Comparison of ENCODE assay signal across 17 mouse cellular contexts in genomic region chr5:117840988-117841387, GRCm38 (mm10).
DNase-seq lines count a peak whose midpoint lies in the region; ATAC-seq and TF ChIP-seq lines count a peak whose summit lies in the region.
"Had no signal": no experiment of that assay in that cellular context is flagged by ENCODE, and none has a peak within 500 bp of the region (broad histone marks: within the 10 kb centered on the region; RNA-seq: fewer than 3 reads in every experiment).

No protein-coding gene starts in this region.

- TF ChIP-seq CTCF in forebrain, postnatal 0 days (IDR thresholded peaks at IDR 0.05; ENCODE audit: low read depth), result no peak

- no peak overlapping the region for H3K9ac ChIP-seq in midbrain, embryonic 13.5 days (replicated peaks)
- peak overlapping the region; percentile 64 for H3K9ac ChIP-seq in forebrain, postnatal 0 days
- no peak overlapping the region for H3K9ac ChIP-seq in intestine, embryonic 16.5 days (ENCODE audit: low read depth, low read length)
- H3K9ac ChIP-seq: heart, embryonic 13.5 days; limb, embryonic 13.5 days; liver, embryonic 15.5 days; neural tube, embryonic 12.5 days had no signal

- no peak for ATAC-seq in midbrain, embryonic 13.5 days
- peak; percentile 61 for ATAC-seq in forebrain, postnatal 0 days
- ATAC-seq in intestine, embryonic 16.5 days, result no peak
- ATAC-seq: intestine, postnatal 0 days had no signal

- H3K36me3 ChIP-seq in midbrain, embryonic 13.5 days, result no peaks in the 10 kb centered on the region
- no peaks in the 10 kb centered on the region for H3K36me3 ChIP-seq in midbrain, embryonic 10.5 days
- H3K36me3 ChIP-seq in forebrain, postnatal 0 days (ENCODE audit: insufficient read depth), result no peaks in the 10 kb centered on the region
- H3K36me3 ChIP-seq in intestine, embryonic 16.5 days (ENCODE audit: control insufficient read depth, insufficient read depth, low read length), result no peaks in the 10 kb centered on the region
- H3K36me3 ChIP-seq: heart, embryonic 13.5 days; limb, embryonic 13.5 days; liver, embryonic 15.5 days; neural tube, embryonic 12.5 days had no signal

- peaks cover 41% of the 10 kb centered on the region for H3K4me1 ChIP-seq in midbrain, embryonic 13.5 days (replicated peaks)
- peaks cover 47% of the 10 kb centered on the region for H3K4me1 ChIP-seq in midbrain, embryonic 10.5 days
- peaks cover 18% of the 10 kb centered on the region; the same call in 1 of the 2 replicates for H3K4me1 ChIP-seq in forebrain, postnatal 0 days (ENCODE audit: insufficient read depth)
- H3K4me1 ChIP-seq in intestine, embryonic 16.5 days (ENCODE audit: control insufficient read depth, insufficient read depth, low read length), result peaks cover 7% of the 10 kb centered on the region; the same call in 1 of the 2 replicates
- H3K4me1 ChIP-seq: heart, embryonic 13.5 days; liver, embryonic 15.5 days had no signal

- H3K27me3 ChIP-seq in midbrain, embryonic 13.5 days, result peaks cover 72% of the 10 kb centered on the region
- peaks cover 89% of the 10 kb centered on the region for H3K27me3 ChIP-seq in midbrain, embryonic 10.5 days (ENCODE audit: low read depth, poor library complexity, severe bottlenecking)
- peaks cover 13% of the 10 kb centered on the region; the same call in 1 of the 2 replicates for H3K27me3 ChIP-seq in forebrain, postnatal 0 days (ENCODE audit: insufficient read depth, low read length)
- H3K27me3 ChIP-seq in intestine, embryonic 16.5 days (replicated peaks; ENCODE audit: control insufficient read depth, insufficient read depth, low read length), result peaks cover 46% of the 10 kb centered on the region

- H3K9me3 ChIP-seq in midbrain, embryonic 13.5 days, result no peaks in the 10 kb centered on the region
- H3K9me3 ChIP-seq in midbrain, embryonic 10.5 days (replicated peaks), result no peaks in the 10 kb centered on the region
- no peaks in the 10 kb centered on the region for H3K9me3 ChIP-seq in forebrain, postnatal 0 days (ENCODE audit: low read length)
- no peaks in the 10 kb centered on the region for H3K9me3 ChIP-seq in intestine, embryonic 16.5 days (ENCODE audit: control insufficient read depth, low read length)
- H3K9me3 ChIP-seq: heart, embryonic 13.5 days; limb, embryonic 13.5 days; liver, embryonic 15.5 days; neural tube, embryonic 12.5 days had no signal

- DNase-seq in frontal cortex, postnatal 10 days (ENCODE audit: low spot score in 2 of 2), result peak; percentile 15 to 31
- no peak for DNase-seq in frontal cortex, postnatal 14 days (ENCODE audit: low spot score in 2 of 2)
- no peak for DNase-seq in midbrain, embryonic 10.5 days (ENCODE audit: low spot score)
- DNase-seq in forebrain, postnatal 0 days, result peak; percentile 82
- DNase-seq in right cerebral cortex, postnatal 25 days, result peak; percentile 10
- DNase-seq: cerebellum, adult 9-10 months; embryo, embryonic 11 days; heart, postnatal 4 days; lung, postnatal 14 days had no signal

- H3K4me3 ChIP-seq in midbrain, embryonic 13.5 days (replicated peaks), result no peak overlapping the region
- H3K4me3 ChIP-seq in midbrain, embryonic 10.5 days, result no peak overlapping the region
- H3K4me3 ChIP-seq in forebrain, postnatal 0 days (ENCODE audit: low read depth, low read length), result peak overlapping the region; percentile 50; the same call in 1 of the 2 replicates
- H3K4me3 ChIP-seq in intestine, embryonic 16.5 days (ENCODE audit: low read length), result no peak overlapping the region
- H3K4me3 ChIP-seq: heart, embryonic 13.5 days; liver, embryonic 15.5 days had no signal

- peak overlapping the region; percentile 70; the same call in 1 of the 2 replicates for H3K4me2 ChIP-seq in midbrain, embryonic 13.5 days (replicated peaks)
- H3K4me2 ChIP-seq in forebrain, postnatal 0 days (ENCODE audit: low read depth), result peak overlapping the region; percentile 71
- no peak overlapping the region for H3K4me2 ChIP-seq in intestine, embryonic 16.5 days (ENCODE audit: low read depth, low read length)
- H3K4me2 ChIP-seq: heart, embryonic 13.5 days; liver, embryonic 15.5 days had no signal

- H3K27ac ChIP-seq in midbrain, embryonic 13.5 days, result no peak overlapping the region
- no peak overlapping the region for H3K27ac ChIP-seq in midbrain, embryonic 10.5 days (replicated peaks)
- peak overlapping the region; percentile 79 for H3K27ac ChIP-seq in forebrain, postnatal 0 days (ENCODE audit: low read depth, low read length)
- H3K27ac ChIP-seq in intestine, embryonic 16.5 days (ENCODE audit: low read length), result no peak overlapping the region
- H3K27ac ChIP-seq: heart, embryonic 13.5 days; kidney, postnatal 0 days; limb, embryonic 13.5 days; liver, embryonic 15.5 days; neural tube, embryonic 12.5 days had no signal

- WGBS in midbrain, embryonic 13.5 days, result 23% methylated on average over 5 of the region's 5 CpGs
- WGBS in midbrain, embryonic 10.5 days, result 35% methylated on average over 5 of the region's 5 CpGs
- WGBS in forebrain, postnatal 0 days, result 29% methylated on average over 5 of the region's 5 CpGs
- WGBS in intestine, embryonic 16.5 days, result 34% methylated on average over 5 of the region's 5 CpGs

Comparison
In these comparisons a context has a peak if more than half of its experiments do, and no peak if none do; other contexts are left out.
1. DNase-seq: peak in frontal cortex, postnatal 10 days (2 of 2), forebrain, postnatal 0 days (single experiment) and right cerebral cortex, postnatal 25 days (single experiment); none in frontal cortex, postnatal 14 days (0 of 2) and midbrain, embryonic 10.5 days (single experiment).